Mouse (Mus musculus): ENCODE results near the gene Cbx5.

DNA sequence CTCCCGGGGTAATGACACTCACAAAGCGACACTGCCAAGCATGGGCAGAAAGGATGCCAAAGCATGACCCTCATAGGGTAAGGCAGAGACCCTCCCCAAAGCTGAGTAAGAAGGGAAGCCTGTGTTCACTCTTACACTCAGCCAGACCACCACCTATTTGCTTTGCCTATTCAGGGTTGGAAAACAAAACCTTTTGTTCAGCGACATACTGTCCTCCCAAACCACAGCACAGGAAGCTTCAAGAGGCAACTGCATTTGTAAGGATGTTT is 92.3 kb downstream of the Cbx5 start:
- TF ChIP-seq TAL1 (IDR thresholded peaks at IDR 0.05; ENCODE audit: low read length) (no peak), GATA1 (IDR thresholded peaks at IDR 0.05; ENCODE audit: low read length) (no peak)
